Mouse (Mus musculus): Measurements from ENCODE around the gene Larp4. TPM values are rescaled to one million over a fixed set of nuclear protein-coding genes. Genes with fewer than 3 reads are reported as not detected.

Larp4 gene
- polyA plus RNA-seq, 1 experiment from 2014 or later: 28.5 TPM

- H3K4me1 ChIP-seq: peaks cover 17% of the 10 kb centered on the region
- H3K27me3 ChIP-seq: no peaks in the 10 kb centered on the region
- H3K9ac ChIP-seq: no peak overlapping the region
- H3K36me3 ChIP-seq: no peaks in the 10 kb centered on the region; the same call in 1 of the 2 replicates
- WGBS: 91% methylated on average over 13 of the region's 13 CpGs
- no peak overlapping the region for H3K27ac ChIP-seq
- ATAC-seq (ENCODE audit: low FRiP score, low read depth): no peak
- H3K4me3 ChIP-seq: no peak overlapping the region
- H3K4me2 ChIP-seq (replicated peaks): no peak overlapping the region
- no peaks in the 10 kb centered on the region for H3K9me3 ChIP-seq
Observed at GRCm38 (mm10) chr15:100063229-100063773, 93.4 kb downstream of the Larp4 start.

Other genes starting within 250 kb of the Larp4 start
- 139 and 143 TPM in 2 replicates for gene Cox14, start 244.4 kb upstream of the Larp4 start, polyA plus RNA-seq (2015; fragmentation: Nextera tagmentation; extraction: Ambion mirVana)
- gene Cers5, start 197.2 kb upstream of the Larp4 start, polyA plus RNA-seq (2015; fragmentation: Nextera tagmentation; extraction: Ambion mirVana): 80.6 and 85.0 TPM in 2 replicates
- gene Lima1, start 94.6 kb upstream of the Larp4 start, polyA plus RNA-seq (2015; fragmentation: Nextera tagmentation; extraction: Ambion mirVana): 88.8 and 101 TPM in 2 replicates
- 0.11 and 0.31 TPM in 2 replicates for gene Fam186a, start 3.0 kb upstream of the Larp4 start, polyA plus RNA-seq (2015; fragmentation: Nextera tagmentation; extraction: Ambion mirVana)
- 11.0 and 11.1 TPM in 2 replicates for gene Dip2b, start 68.6 kb downstream of the Larp4 start, polyA plus RNA-seq (2015; fragmentation: Nextera tagmentation; extraction: Ambion mirVana)

All from limb, embryonic 13.5 days (tissue).